Mouse (Mus musculus) heart, adult 2 months (tissue): ENCODE data around the gene Hist1h4a.

Experiments
- CTCF ChIP-seq: fragments of 200-600 bp; IDR thresholded peaks from 2 replicates; pipeline ENCODE4 v1.8.1; 2022; ENCODE audit warnings: antibody characterized with exemption, mild to moderate bottlenecking, moderate library complexity
- POLR2A ChIP-seq: fragments of 200-500 bp; IDR thresholded peaks from 2 replicates; pipeline ENCODE4 v1.6.1; 2011; ENCODE audit warnings: mild to moderate bottlenecking, low read depth, low read length, control low read depth; ENCODE audit not compliant: insufficient read depth

GRCm38 (mm10) chr13:23743963-23744362, 17.1 kb downstream of the Hist1h4a start:
- TF ChIP-seq CTCF = no peak
- no peak for TF ChIP-seq POLR2A
